Mouse (Mus musculus) intestine, embryonic 15.5 days (tissue): ENCODE measurements around the gene Mthfsd. TPM values are rescaled to one million over a fixed set of nuclear protein-coding genes. Genes with fewer than 3 reads are reported as not detected.
A peak's percentile ranks its signal among the peaks of the same experiment; 100 is the strongest.

Experiments used
- ATAC-seq: fragments of 200-750 bp; cut with Nextera tagmentation; 2 replicates; pipeline ENCODE4 v1.8.0; 2017; ENCODE audit warnings: moderate TSS enrichment, moderate library complexity
- H3K27ac ChIP-seq: fragments of 300-500 bp; sonication (generic); 2 replicates; pipeline ENCODE4 v1.5.1; 2015; ENCODE audit warnings: mild to moderate bottlenecking, inconsistent platforms
- H3K27me3 ChIP-seq: fragments of 300-500 bp; sonication (generic); replicated peaks from 2 replicates; pipeline ENCODE4 v1.6.1; 2015; ENCODE audit warnings: inconsistent platforms
- H3K36me3 ChIP-seq: fragments of 300-500 bp; sonication (generic); 2 replicates; pipeline ENCODE4 v1.6.1; 2015; ENCODE audit warnings: inconsistent platforms
- H3K4me1 ChIP-seq: fragments of 300-500 bp; sonication (generic); replicated peaks from 2 replicates; pipeline ENCODE4 v1.6.1; 2015; ENCODE audit warnings: inconsistent platforms
- H3K4me2 ChIP-seq: fragments of 300-500 bp; sonication (generic); replicated peaks from 2 replicates; pipeline ENCODE4 v1.6.1; 2015; ENCODE audit warnings: mild to moderate bottlenecking, inconsistent platforms
- H3K4me3 ChIP-seq: fragments of 300-500 bp; sonication (generic); replicated peaks from 2 replicates; pipeline ENCODE4 v1.5.1; 2015; ENCODE audit warnings: inconsistent platforms
- H3K9ac ChIP-seq: fragments of 300-500 bp; sonication (generic); 2 replicates; pipeline ENCODE4 v1.6.1; 2015; ENCODE audit warnings: inconsistent platforms
- H3K9me3 ChIP-seq: fragments of 300-500 bp; sonication (generic); 2 replicates; pipeline ENCODE4 v1.6.1; 2016; ENCODE audit warnings: inconsistent platforms
- WGBS: fragments of 180-500 bp; shearing (Covaris S2); methylation state at CpG from one replicate; pipeline ENCODE4 v1.1.7; 2015; 5-methylcytosine and 5-hydroxymethylcytosine counted together
- polyA plus RNA-seq: library from polyadenylated mRNA; unstranded; fragments of >200 nt; fragmentation: Nextera tagmentation; extraction: Ambion mirVana; gene quantifications from 2 replicates; pipeline ENCODE4 v1.2.1, GENCODE M21; 2015

Gene Mthfsd
- polyA plus RNA-seq, 1 experiment from 2014 or later, result 50.6 TPM

GRCm38 (mm10) chr8:121119635-121120455, 11.7 kb upstream of the Mthfsd start:
- Histone ChIP-seq H3K36me3 (no peaks in the 10 kb centered on the region), H3K4me1 (peaks cover 19% of the 10 kb centered on the region), H3K27ac (no peak overlapping the region), H3K9ac (no peak overlapping the region), H3K4me2 (no peak overlapping the region), H3K27me3 (peaks cover 93% of the 10 kb centered on the region), H3K4me3 (no peak overlapping the region), H3K9me3 (no peaks in the 10 kb centered on the region; the same call in 1 of the 2 replicates)
- no peak for ATAC-seq
- 25% methylated on average over 12 of the region's 12 CpGs for WGBS

- Histone ChIP-seq H3K27me3 (peaks cover 95% of the 10 kb centered on the region), H3K4me3 (no peak overlapping the region), H3K9ac (no peak overlapping the region), H3K27ac (no peak overlapping the region), H3K36me3 (no peaks in the 10 kb centered on the region), H3K9me3 (no peaks in the 10 kb centered on the region; the same call in 1 of the 2 replicates), H3K4me1 (peaks cover 15% of the 10 kb centered on the region), H3K4me2 (no peak overlapping the region)
- 7% methylated on average over 18 of the region's 18 CpGs for WGBS
- ATAC-seq, result no peak
Measured at GRCm38 (mm10) chr8:121118634-121119420, 10.6 kb upstream of the Mthfsd start.

DNA sequence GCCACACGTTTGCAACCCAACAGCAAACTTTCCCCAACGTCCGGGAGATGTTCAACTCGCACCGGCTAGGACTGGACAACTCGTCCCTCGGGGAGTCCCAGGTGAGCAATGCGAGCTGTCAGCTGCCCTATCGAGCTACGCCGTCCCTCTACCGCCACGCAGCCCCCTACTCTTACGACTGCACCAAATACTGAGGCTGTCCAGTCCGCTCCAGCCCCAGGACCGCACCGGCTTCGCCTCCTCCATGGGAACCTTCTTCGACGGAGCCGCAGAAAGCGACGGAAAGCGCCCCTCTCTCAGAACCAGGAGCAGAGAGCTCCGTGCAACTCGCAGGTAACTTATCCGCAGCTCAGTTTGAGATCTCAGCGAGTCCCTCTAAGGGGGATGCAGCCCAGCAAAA, 9.7 kb upstream of the Mthfsd start:
- H3K9me3 ChIP-seq, result no peaks in the 10 kb centered on the region; the same call in 1 of the 2 replicates
- H3K27me3 ChIP-seq, result peaks cover 90% of the 10 kb centered on the region
- H3K4me1 ChIP-seq, result peaks cover 15% of the 10 kb centered on the region
- H3K4me2 ChIP-seq, result peak overlapping the region; percentile 89
- WGBS, result 1% methylated on average over 28 of the region's 28 CpGs
- H3K4me3 ChIP-seq, result peak overlapping the region; percentile 45
- no peak overlapping the region for H3K27ac ChIP-seq
- no peak for ATAC-seq
- no peak overlapping the region for H3K9ac ChIP-seq
- no peaks in the 10 kb centered on the region for H3K36me3 ChIP-seq

GRCm38 (mm10) chr8:121117186-121117651, 9.0 kb upstream of the Mthfsd start:
- Histone ChIP-seq H3K9ac (no peak overlapping the region), H3K27ac (no peak overlapping the region), H3K4me1 (peaks cover 15% of the 10 kb centered on the region), H3K36me3 (no peaks in the 10 kb centered on the region), H3K4me3 (peak overlapping the region; percentile 45), H3K9me3 (no peaks in the 10 kb centered on the region; the same call in 1 of the 2 replicates), H3K4me2 (peak overlapping the region; percentile 89), H3K27me3 (peaks cover 84% of the 10 kb centered on the region)
- no peak for ATAC-seq
- WGBS, result under 1% methylated on average over 61 of the region's 62 CpGs

DNA sequence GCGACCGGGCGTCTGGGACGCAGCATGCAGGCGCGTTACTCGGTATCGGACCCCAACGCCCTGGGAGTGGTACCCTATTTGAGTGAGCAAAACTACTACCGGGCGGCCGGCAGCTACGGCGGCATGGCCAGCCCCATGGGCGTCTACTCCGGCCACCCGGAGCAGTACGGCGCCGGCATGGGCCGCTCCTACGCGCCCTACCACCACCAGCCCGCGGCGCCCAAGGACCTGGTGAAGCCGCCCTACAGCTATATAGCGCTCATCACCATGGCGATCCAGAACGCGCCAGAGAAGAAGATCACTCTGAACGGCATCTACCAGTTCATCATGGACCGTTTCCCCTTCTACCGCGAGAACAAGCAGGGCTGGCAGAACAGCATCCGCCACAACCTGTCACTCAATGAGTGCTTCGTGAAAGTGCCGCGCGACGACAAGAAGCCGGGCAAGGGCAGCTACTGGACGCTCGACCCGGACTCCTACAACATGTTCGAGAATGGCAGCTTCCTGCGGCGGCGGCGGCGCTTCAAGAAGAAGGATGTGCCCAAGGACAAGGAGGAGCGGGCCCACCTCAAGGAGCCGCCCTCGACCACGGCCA, 8.5 kb upstream of the Mthfsd start:
- peak; percentile 56 for ATAC-seq
- peak overlapping the region; percentile 22 for H3K9ac ChIP-seq
- no peaks in the 10 kb centered on the region; the same call in 1 of the 2 replicates for H3K9me3 ChIP-seq
- peak overlapping the region; percentile 45 for H3K4me3 ChIP-seq
- peaks cover 15% of the 10 kb centered on the region for H3K4me1 ChIP-seq
- peaks cover 78% of the 10 kb centered on the region for H3K27me3 ChIP-seq
- peak overlapping the region; percentile 89 for H3K4me2 ChIP-seq
- no peaks in the 10 kb centered on the region for H3K36me3 ChIP-seq
- 0 out of 2 replicates have a peak overlapping the region, but pooled peaks have one; percentile 2 for H3K27ac ChIP-seq
- WGBS, result 1% methylated on average over 55 of the region's 55 CpGs

DNA sequence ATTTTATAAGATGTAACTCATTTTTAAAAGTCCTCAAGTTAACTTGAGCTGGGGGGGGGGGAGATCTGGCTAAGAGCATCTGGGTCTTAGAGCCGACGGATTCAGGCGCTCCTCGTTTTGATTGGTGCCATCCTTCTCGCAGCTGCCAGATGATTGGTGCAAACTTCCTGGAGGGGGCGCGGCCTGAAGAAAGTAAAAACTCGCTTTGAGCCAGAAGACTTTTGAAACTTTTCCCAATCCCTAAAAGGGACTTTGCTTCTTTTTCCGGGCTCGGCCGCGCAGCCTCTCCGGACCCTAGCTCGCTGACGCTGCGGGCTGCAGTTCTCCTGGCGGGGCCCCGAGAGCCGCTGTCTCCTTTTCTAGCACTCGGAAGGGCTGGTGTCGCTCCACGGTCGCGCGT, 7.8 kb upstream of the Mthfsd start, which contains the start of gene Foxc2:
Gene Foxc2, plus strand, starts transcription at position 224 of the 400 bp plus-strand sequence.
- WGBS, result under 1% methylated on average over 25 of the region's 25 CpGs
- Histone ChIP-seq H3K4me3 (peak within 1 kb of the TSS; percentile 45), H3K27ac (0 out of 2 replicates have a peak within 1 kb of the TSS, but pooled peaks have one; percentile 2), H3K36me3 (no peaks in the 10 kb centered on the region), H3K4me2 (peak within 1 kb of the TSS; percentile 89), H3K9ac (peak within 1 kb of the TSS; percentile 22), H3K4me1 (peaks cover 15% of the 10 kb centered on the region), H3K9me3 (no peaks in the 10 kb centered on the region; the same call in 1 of the 2 replicates), H3K27me3 (peaks cover 71% of the 10 kb centered on the region)
- peak; percentile 68 for ATAC-seq

- no peak overlapping the region for H3K27ac ChIP-seq
- peaks cover 15% of the 10 kb centered on the region for H3K4me1 ChIP-seq
- H3K4me2 ChIP-seq, result no peak overlapping the region
- peaks cover 63% of the 10 kb centered on the region for H3K27me3 ChIP-seq
- H3K9ac ChIP-seq, result no peak overlapping the region
- no peaks in the 10 kb centered on the region; the same call in 1 of the 2 replicates for H3K9me3 ChIP-seq
- H3K36me3 ChIP-seq, result no peaks in the 10 kb centered on the region
- no peak for ATAC-seq
- 2% methylated on average over 25 of the region's 25 CpGs for WGBS
- H3K4me3 ChIP-seq, result no peak overlapping the region
Measured at GRCm38 (mm10) chr8:121115136-121115535, 6.9 kb upstream of the Mthfsd start.

- Histone ChIP-seq H3K4me3 (no peak overlapping the region), H3K4me2 (peak overlapping the region; percentile 7; the same call in 1 of the 2 replicates), H3K9me3 (no peaks in the 10 kb centered on the region), H3K36me3 (no peaks in the 10 kb centered on the region), H3K27me3 (peaks cover 46% of the 10 kb centered on the region), H3K27ac (no peak overlapping the region), H3K9ac (no peak overlapping the region), H3K4me1 (peaks cover 15% of the 10 kb centered on the region)
- WGBS, result 1% methylated on average over 21 of the region's 21 CpGs
- peak; percentile 64 for ATAC-seq
Measured at GRCm38 (mm10) chr8:121113261-121113660, 5.1 kb upstream of the Mthfsd start.

- Histone ChIP-seq H3K4me1 (peaks cover 16% of the 10 kb centered on the region), H3K9ac (no peak overlapping the region), H3K4me2 (no peak overlapping the region), H3K4me3 (no peak overlapping the region), H3K27ac (no peak overlapping the region), H3K9me3 (no peaks in the 10 kb centered on the region), H3K27me3 (peaks cover 27% of the 10 kb centered on the region), H3K36me3 (0 out of 2 replicates have a peak, but pooled peaks cover 2% of the 10 kb centered on the region)
- ATAC-seq, result no peak
- WGBS, result 30% methylated on average over 7 of the region's 7 CpGs
Measured at GRCm38 (mm10) chr8:121111145-121111907, 3.1 kb upstream of the Mthfsd start.

DNA sequence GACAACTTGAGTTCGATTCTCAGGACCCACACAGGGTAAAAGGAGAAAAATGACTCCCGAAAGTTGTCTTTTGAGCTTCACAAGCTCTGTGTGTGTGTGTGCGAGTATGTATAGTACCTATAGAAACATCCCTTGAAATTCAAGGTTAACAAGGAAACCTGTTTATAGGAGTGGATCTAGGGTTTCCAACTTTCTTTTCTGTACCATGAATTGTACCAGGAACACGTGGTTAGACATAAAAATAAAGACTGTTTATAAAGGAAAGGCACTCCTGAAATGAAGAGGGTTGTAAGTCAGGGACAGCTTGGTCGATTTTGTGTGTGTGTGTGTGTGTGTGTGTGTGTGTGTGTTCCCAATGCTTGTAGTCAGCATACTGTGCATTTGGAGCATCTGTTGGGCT, 465 bp upstream of the Mthfsd start:
- Histone ChIP-seq H3K27me3 (peaks cover 3% of the 10 kb centered on the region), H3K4me1 (peaks cover 15% of the 10 kb centered on the region), H3K9me3 (no peaks in the 10 kb centered on the region), H3K36me3 (peaks cover 9% of the 10 kb centered on the region), H3K4me2 (peak overlapping the region; percentile 85), H3K9ac (peak overlapping the region; percentile 87), H3K4me3 (peak overlapping the region; percentile 90), H3K27ac (no peak overlapping the region)
- 11% methylated on average over 5 of the region's 5 CpGs for WGBS
- no peak for ATAC-seq

GRCm38 (mm10) chr8:121104049-121104818, 4.0 kb downstream of the Mthfsd start:
- WGBS, result 51% methylated on average over 17 of the region's 17 CpGs
- H3K27me3 ChIP-seq, result no peaks in the 10 kb centered on the region
- H3K36me3 ChIP-seq, result peaks cover 40% of the 10 kb centered on the region

More at GRCm38 (mm10) chr8:121104049-121104818, 4.0 kb downstream of the Mthfsd start:
- Histone ChIP-seq H3K9me3 (no peaks in the 10 kb centered on the region), H3K4me1 (peaks cover 15% of the 10 kb centered on the region), H3K9ac (no peak overlapping the region), H3K4me3 (no peak overlapping the region), H3K27ac (no peak overlapping the region), H3K4me2 (no peak overlapping the region)
- ATAC-seq, result peak; percentile 5; the same call in 1 of the 2 replicates
